Mouse (Mus musculus) kidney, embryonic 15.5 days (tissue): ENCODE measurements around the gene Nexn. TPM values are rescaled to one million over a fixed set of nuclear protein-coding genes. Genes with fewer than 3 reads are reported as not detected.
"Not testable (repeated sequence)": the region's sequence is repeated elsewhere in the genome, so short reads cannot be mapped to it uniquely, and the experiment has no call there.

ENCODE experiments used
- ATAC-seq: fragments of 200-750 bp; cut with Nextera tagmentation; replicated peaks from 2 replicates; pipeline ENCODE4 v1.8.0; 2017; ENCODE audit warnings: moderate TSS enrichment; ENCODE audit not compliant: low FRiP score
- H3K27ac ChIP-seq: fragments of 300-500 bp; sonication (generic); 2 replicates; pipeline ENCODE4 v1.5.1; 2015; ENCODE audit warnings: mild to moderate bottlenecking, inconsistent platforms
- H3K27me3 ChIP-seq: fragments of 300-500 bp; sonication (generic); 2 replicates; pipeline ENCODE4 v1.6.1; 2015; ENCODE audit warnings: inconsistent platforms
- H3K36me3 ChIP-seq: fragments of 300-500 bp; sonication (generic); 2 replicates; pipeline ENCODE4 v1.6.1; 2015; ENCODE audit warnings: inconsistent platforms
- H3K4me1 ChIP-seq: fragments of 300-500 bp; sonication (generic); 2 replicates; pipeline ENCODE4 v1.6.1; 2015; ENCODE audit warnings: inconsistent platforms
- H3K4me2 ChIP-seq: fragments of 300-500 bp; sonication (generic); 2 replicates; pipeline ENCODE4 v1.6.1; 2015; ENCODE audit warnings: moderate library complexity, mild to moderate bottlenecking, inconsistent platforms
- H3K4me3 ChIP-seq: fragments of 300-500 bp; sonication (generic); replicated peaks from 2 replicates; pipeline ENCODE4 v1.5.1; 2015; ENCODE audit warnings: mild to moderate bottlenecking, inconsistent platforms
- H3K9ac ChIP-seq: fragments of 300-500 bp; sonication (generic); 2 replicates; pipeline ENCODE4 v1.6.1; 2015; ENCODE audit warnings: mild to moderate bottlenecking, inconsistent platforms
- H3K9me3 ChIP-seq: fragments of 300-500 bp; sonication (generic); replicated peaks from 2 replicates; pipeline ENCODE4 v1.6.1; 2016; ENCODE audit warnings: inconsistent platforms
- WGBS: fragments of 180-500 bp; shearing (Covaris S2); methylation state at CpG from one replicate; pipeline ENCODE4 v1.1.7; 2015; ENCODE audit warnings: mixed read lengths; 5-methylcytosine and 5-hydroxymethylcytosine counted together
- polyA plus RNA-seq: library from polyadenylated mRNA; unstranded; fragments of >200 nt; fragmentation: Nextera tagmentation; extraction: Ambion mirVana; gene quantifications from 2 replicates; pipeline ENCODE4 v1.2.1, GENCODE M21; 2015

Nexn gene
- polyA plus RNA-seq, 1 experiment from 2014 or later: 12.4 TPM

GRCm38 (mm10) chr3:152259409-152259808 is 6.7 kb downstream of the Nexn start:
- not testable (repeated sequence) for H3K36me3 ChIP-seq, H3K4me1 ChIP-seq, H3K9ac ChIP-seq, H3K27ac ChIP-seq, H3K9me3 ChIP-seq, H3K4me2 ChIP-seq, H3K4me3 ChIP-seq
- peak; percentile 67 for ATAC-seq
- 43% methylated on average over 8 of the region's 9 CpGs for WGBS
- peaks cover 21% of the 10 kb centered on the region for H3K27me3 ChIP-seq

GRCm38 (mm10) chr3:152257528-152257927 is 8.6 kb downstream of the Nexn start:
- Histone ChIP-seq H3K27ac (no peak overlapping the region), H3K27me3 (peaks cover 2% of the 10 kb centered on the region; the same call in 1 of the 2 replicates), H3K4me3 (no peak overlapping the region), H3K36me3 (no peaks in the 10 kb centered on the region), H3K9me3 (no peaks in the 10 kb centered on the region), H3K4me2 (no peak overlapping the region), H3K4me1 (peaks cover 8% of the 10 kb centered on the region), H3K9ac (no peak overlapping the region)
- no peak for ATAC-seq
- whole genome bisulfite sequencing: 82% methylated on average over 3 of the region's 3 CpGs

- no peaks in the 10 kb centered on the region for H3K4me1 ChIP-seq
- no peaks in the 10 kb centered on the region for H3K36me3 ChIP-seq
- H3K4me2 ChIP-seq: no peak overlapping the region
- no peaks in the 10 kb centered on the region for H3K9me3 ChIP-seq
- no peak overlapping the region for H3K9ac ChIP-seq
- ATAC-seq: no peak
- no peak overlapping the region for H3K4me3 ChIP-seq
- WGBS: 87% methylated on average over 1 of the region's 1 CpGs
- no peak overlapping the region for H3K27ac ChIP-seq
- no peaks in the 10 kb centered on the region for H3K27me3 ChIP-seq
These were observed 15.7 kb downstream of the Nexn start for GRCm38 (mm10) chr3:152250487-152250886.

GRCm38 (mm10) chr3:152247708-152248107 is 18.4 kb downstream of the Nexn start:
- ATAC-seq: no peak
- Histone ChIP-seq H3K4me1 (no peaks in the 10 kb centered on the region), H3K27me3 (no peaks in the 10 kb centered on the region), H3K4me3 (no peak overlapping the region), H3K9me3 (no peaks in the 10 kb centered on the region), H3K36me3 (0 out of 2 replicates have a peak, but pooled peaks cover 3% of the 10 kb centered on the region), H3K27ac (no peak overlapping the region), H3K4me2 (no peak overlapping the region), H3K9ac (no peak overlapping the region)
- 85% methylated on average over 12 of the region's 12 CpGs for WGBS

- Histone ChIP-seq H3K4me2 (no peak overlapping the region), H3K4me1 (no peaks in the 10 kb centered on the region), H3K27me3 (no peaks in the 10 kb centered on the region), H3K36me3 (peaks cover 7% of the 10 kb centered on the region), H3K9ac (no peak overlapping the region), H3K27ac (no peak overlapping the region), H3K9me3 (no peaks in the 10 kb centered on the region), H3K4me3 (no peak overlapping the region)
- 77% methylated on average over 5 of the region's 5 CpGs for WGBS
- ATAC-seq: no peak
These were observed 20.8 kb downstream of the Nexn start for GRCm38 (mm10) chr3:152245273-152245910.

GRCm38 (mm10) chr3:152243304-152243703 is 22.8 kb downstream of the Nexn start:
- H3K36me3 ChIP-seq: peaks cover 22% of the 10 kb centered on the region
- no peak overlapping the region for H3K4me3 ChIP-seq
- no peak overlapping the region for H3K4me2 ChIP-seq
- WGBS: 74% methylated on average over 4 of the region's 4 CpGs
- no peaks in the 10 kb centered on the region for H3K27me3 ChIP-seq
- no peaks in the 10 kb centered on the region for H3K4me1 ChIP-seq
- no peak for ATAC-seq
- no peak overlapping the region for H3K9ac ChIP-seq
- H3K9me3 ChIP-seq: no peaks in the 10 kb centered on the region
- H3K27ac ChIP-seq: no peak overlapping the region

GRCm38 (mm10) chr3:152241098-152241497 is 25.1 kb downstream of the Nexn start:
- Histone ChIP-seq H3K4me3 (no peak overlapping the region), H3K9me3 (no peaks in the 10 kb centered on the region), H3K27ac (no peak overlapping the region), H3K27me3 (no peaks in the 10 kb centered on the region), H3K9ac (no peak overlapping the region), H3K4me1 (no peaks in the 10 kb centered on the region), H3K36me3 (peaks cover 38% of the 10 kb centered on the region), H3K4me2 (no peak overlapping the region)
- ATAC-seq: 0 out of 2 replicates have a peak, but pooled peaks have one; percentile 10
- WGBS: 31% methylated on average over 3 of the region's 3 CpGs

GRCm38 (mm10) chr3:152239592-152239991 is 26.6 kb downstream of the Nexn start:
- WGBS: 87% methylated on average over 1 of the region's 1 CpGs
- Histone ChIP-seq H3K4me1 (no peaks in the 10 kb centered on the region), H3K27ac (no peak overlapping the region), H3K27me3 (no peaks in the 10 kb centered on the region), H3K9me3 (no peaks in the 10 kb centered on the region), H3K36me3 (peaks cover 48% of the 10 kb centered on the region), H3K9ac (no peak overlapping the region), H3K4me3 (no peak overlapping the region), H3K4me2 (no peak overlapping the region)
- ATAC-seq: no peak

GRCm38 (mm10) chr3:152238836-152239235 is 27.3 kb downstream of the Nexn start:
- no peaks in the 10 kb centered on the region for H3K27me3 ChIP-seq
- ATAC-seq: peak; percentile 51; the same call in 1 of the 2 replicates
- WGBS: 57% methylated on average over 2 of the region's 2 CpGs
- no peaks in the 10 kb centered on the region for H3K4me1 ChIP-seq
- no peak overlapping the region for H3K4me3 ChIP-seq
- no peak overlapping the region for H3K9ac ChIP-seq
- no peaks in the 10 kb centered on the region for H3K9me3 ChIP-seq
- H3K27ac ChIP-seq: no peak overlapping the region
- no peak overlapping the region for H3K4me2 ChIP-seq
- peaks cover 56% of the 10 kb centered on the region for H3K36me3 ChIP-seq

- H3K4me2 ChIP-seq: no peak overlapping the region
- H3K27ac ChIP-seq: no peak overlapping the region
- H3K9me3 ChIP-seq: no peaks in the 10 kb centered on the region
- peaks cover 74% of the 10 kb centered on the region for H3K36me3 ChIP-seq
- 91% methylated on average over 1 of the region's 1 CpGs for WGBS
- H3K4me1 ChIP-seq: no peaks in the 10 kb centered on the region
- no peak overlapping the region for H3K9ac ChIP-seq
- ATAC-seq: no peak
- H3K4me3 ChIP-seq: no peak overlapping the region
- no peaks in the 10 kb centered on the region for H3K27me3 ChIP-seq
These were observed 30.3 kb downstream of the Nexn start for GRCm38 (mm10) chr3:152235805-152236204.

- Histone ChIP-seq H3K4me3 (no peak overlapping the region), H3K27ac (no peak overlapping the region), H3K4me1 (no peaks in the 10 kb centered on the region), H3K9ac (no peak overlapping the region), H3K9me3 (no peaks in the 10 kb centered on the region), H3K27me3 (no peaks in the 10 kb centered on the region), H3K4me2 (no peak overlapping the region), H3K36me3 (peaks cover 73% of the 10 kb centered on the region)
- WGBS: 96% methylated on average over 1 of the region's 1 CpGs
- no peak for ATAC-seq
These were observed 30.9 kb downstream of the Nexn start for GRCm38 (mm10) chr3:152235238-152235637.

- no peak overlapping the region for H3K4me3 ChIP-seq
- WGBS: 66% methylated on average over 6 of the region's 6 CpGs
- no peak overlapping the region for H3K4me2 ChIP-seq
- peaks cover 79% of the 10 kb centered on the region for H3K36me3 ChIP-seq
- no peak overlapping the region for H3K27ac ChIP-seq
- no peaks in the 10 kb centered on the region for H3K4me1 ChIP-seq
- no peak for ATAC-seq
- H3K9me3 ChIP-seq: no peaks in the 10 kb centered on the region
- no peaks in the 10 kb centered on the region for H3K27me3 ChIP-seq
- no peak overlapping the region for H3K9ac ChIP-seq
These were observed 34.6 kb downstream of the Nexn start for GRCm38 (mm10) chr3:152231333-152232100.
